Mouse (Mus musculus): ENCODE results near the gene Thpo. TPM values are rescaled to one million over a fixed set of nuclear protein-coding genes. Genes with fewer than 3 reads are reported as not detected.

The Thpo gene
- polyA plus RNA-seq, 1 experiment from 2014 or later = 0.42 TPM

GRCm38 (mm10) chr16:20701729-20702521, 32.4 kb downstream of the Thpo start:
- Histone ChIP-seq H3K4me3 (ENCODE audit: low read depth, low read length) (no peak overlapping the region), H3K27me3 (ENCODE audit: control insufficient read depth, insufficient read depth, low read length) (no peaks in the 10 kb centered on the region), H3K4me1 (replicated peaks; ENCODE audit: control insufficient read depth, insufficient read depth) (no peaks in the 10 kb centered on the region), H3K27ac (replicated peaks) (no peak overlapping the region), H3K36me3 (ENCODE audit: control insufficient read depth, insufficient read depth, low read length) (peaks cover 3% of the 10 kb centered on the region; the same call in 1 of the 2 replicates), H3K9ac (ENCODE audit: low read length) (0 out of 2 replicates have a peak overlapping the region, but pooled peaks have one; percentile 18), H3K4me2 (replicated peaks; ENCODE audit: low read depth) (no peak overlapping the region), H3K9me3 (ENCODE audit: control insufficient read depth, low read length) (no peaks in the 10 kb centered on the region)
- WGBS = 35% methylated on average over 12 of the region's 12 CpGs
- no peak for TF ChIP-seq EP300 (optimal IDR thresholded peaks at IDR 0.05)
- ATAC-seq (ENCODE audit: low FRiP score, low TSS enrichment) (peak; percentile 14; the same call in 1 of the 2 replicates), DNase-seq (ENCODE audit: low spot score) (no peak)

DNA sequence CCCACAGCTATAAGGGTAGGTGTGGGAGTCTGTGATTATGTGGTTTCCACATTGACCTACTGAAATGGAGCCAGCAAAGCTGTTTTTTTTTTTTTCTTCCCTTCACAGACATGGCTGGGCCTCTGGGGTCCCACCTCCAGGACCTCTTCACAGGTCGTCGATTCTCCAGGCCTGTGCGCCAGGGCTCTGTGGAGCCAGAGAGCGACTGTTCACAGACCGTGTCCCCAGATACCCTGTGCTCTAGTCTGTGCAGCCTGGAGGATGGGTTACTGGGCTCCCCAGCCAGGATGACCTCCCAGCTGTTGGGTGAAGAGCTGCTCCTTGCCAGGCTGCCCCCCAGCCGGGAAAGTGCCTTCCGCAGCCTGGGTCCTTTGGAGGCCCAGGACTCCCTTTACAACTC, 33.0 kb downstream of the Thpo start:
- TF ChIP-seq EP300 (optimal IDR thresholded peaks at IDR 0.05) (no peak), CTCF (IDR thresholded peaks at IDR 0.05; ENCODE audit: low read depth) (no peak)
- 0 out of 2 replicates have a peak overlapping the region, but pooled peaks have one; percentile 18 for H3K9ac ChIP-seq (ENCODE audit: low read length)
- no peak overlapping the region for H3K4me2 ChIP-seq (replicated peaks; ENCODE audit: low read depth)
- H3K27me3 ChIP-seq (ENCODE audit: control insufficient read depth, insufficient read depth, low read length) = no peaks in the 10 kb centered on the region
- WGBS = 74% methylated on average over 7 of the region's 7 CpGs
- no peak overlapping the region for H3K27ac ChIP-seq (replicated peaks)
- DNase-seq (ENCODE audit: low spot score) = no peak
- H3K4me1 ChIP-seq (replicated peaks; ENCODE audit: control insufficient read depth, insufficient read depth) = no peaks in the 10 kb centered on the region
- no peaks in the 10 kb centered on the region for H3K9me3 ChIP-seq (ENCODE audit: control insufficient read depth, low read length)
- no peak overlapping the region for H3K4me3 ChIP-seq (ENCODE audit: low read depth, low read length)
- H3K36me3 ChIP-seq (ENCODE audit: control insufficient read depth, insufficient read depth, low read length) = peaks cover 3% of the 10 kb centered on the region; the same call in 1 of the 2 replicates
- ATAC-seq (ENCODE audit: low FRiP score, low TSS enrichment) = no peak

DNA sequence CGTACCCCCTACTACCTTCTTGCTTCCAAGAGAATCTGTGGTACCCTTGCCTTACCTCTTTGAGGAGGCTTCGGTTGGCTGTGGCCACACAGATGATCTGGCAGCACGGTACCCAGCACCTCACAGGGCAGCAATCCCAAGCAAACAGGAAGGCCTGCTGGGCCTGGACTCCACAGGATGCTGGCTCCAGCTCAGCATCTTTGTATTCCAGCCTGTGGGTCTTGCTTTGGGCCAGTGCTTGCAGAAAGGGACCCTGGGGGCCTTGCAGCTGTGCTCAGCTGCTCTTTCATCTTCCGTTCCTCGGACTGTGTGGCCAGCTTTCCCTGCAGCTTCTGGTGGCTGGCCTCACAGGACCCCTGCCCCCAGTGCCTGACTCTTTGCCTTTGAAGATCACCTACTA, 34.3 kb downstream of the Thpo start:
- no peak for DNase-seq (ENCODE audit: low spot score)
- no peak for ATAC-seq (ENCODE audit: low FRiP score, low TSS enrichment)
- no peaks in the 10 kb centered on the region for H3K27me3 ChIP-seq (ENCODE audit: control insufficient read depth, insufficient read depth, low read length)
- no peak overlapping the region for H3K9ac ChIP-seq (ENCODE audit: low read length)
- H3K9me3 ChIP-seq (ENCODE audit: control insufficient read depth, low read length) = no peaks in the 10 kb centered on the region
- H3K4me3 ChIP-seq (ENCODE audit: low read depth, low read length) = no peak overlapping the region
- WGBS = 73% methylated on average over 5 of the region's 5 CpGs
- peaks cover 3% of the 10 kb centered on the region; the same call in 1 of the 2 replicates for H3K36me3 ChIP-seq (ENCODE audit: control insufficient read depth, insufficient read depth, low read length)
- no peaks in the 10 kb centered on the region; the same call in 1 of the 2 replicates for H3K4me1 ChIP-seq (replicated peaks; ENCODE audit: control insufficient read depth, insufficient read depth)
- no peak overlapping the region for H3K4me2 ChIP-seq (replicated peaks; ENCODE audit: low read depth)
- no peak overlapping the region for H3K27ac ChIP-seq (replicated peaks)
- TF ChIP-seq EP300 (optimal IDR thresholded peaks at IDR 0.05) (no peak), CTCF (IDR thresholded peaks at IDR 0.05; ENCODE audit: low read depth) (no peak)

GRCm38 (mm10) chr16:20699266-20699665, 35.0 kb downstream of the Thpo start:
- Histone ChIP-seq H3K27ac (replicated peaks) (no peak overlapping the region), H3K4me1 (replicated peaks; ENCODE audit: control insufficient read depth, insufficient read depth) (no peaks in the 10 kb centered on the region; the same call in 1 of the 2 replicates), H3K27me3 (ENCODE audit: control insufficient read depth, insufficient read depth, low read length) (no peaks in the 10 kb centered on the region), H3K4me3 (ENCODE audit: low read depth, low read length) (no peak overlapping the region), H3K9me3 (ENCODE audit: control insufficient read depth, low read length) (no peaks in the 10 kb centered on the region), H3K36me3 (ENCODE audit: control insufficient read depth, insufficient read depth, low read length) (peaks cover 3% of the 10 kb centered on the region; the same call in 1 of the 2 replicates), H3K4me2 (replicated peaks; ENCODE audit: low read depth) (no peak overlapping the region), H3K9ac (ENCODE audit: low read length) (no peak overlapping the region)
- no peak for TF ChIP-seq EP300 (optimal IDR thresholded peaks at IDR 0.05)
- no peak for TF ChIP-seq CTCF (IDR thresholded peaks at IDR 0.05; ENCODE audit: low read depth)
- ATAC-seq (ENCODE audit: low FRiP score, low TSS enrichment) (no peak), DNase-seq (ENCODE audit: low spot score) (no peak)
- WGBS = 74% methylated on average over 5 of the region's 5 CpGs

- peak; percentile 83 for DNase-seq (ENCODE audit: low spot score)
- ATAC-seq (ENCODE audit: low FRiP score, low TSS enrichment) = peak; percentile 72
- no peaks in the 10 kb centered on the region for H3K9me3 ChIP-seq (ENCODE audit: control insufficient read depth, low read length)
Observed at GRCm38 (mm10) chr16:20695622-20696323, 38.5 kb downstream of the Thpo start.

More at GRCm38 (mm10) chr16:20695622-20696323, 38.5 kb downstream of the Thpo start:
- no peak for TF ChIP-seq EP300 (optimal IDR thresholded peaks at IDR 0.05)
- TF ChIP-seq CTCF (IDR thresholded peaks at IDR 0.05; ENCODE audit: low read depth) = no peak
- Histone ChIP-seq H3K4me2 (replicated peaks; ENCODE audit: low read depth) (peak overlapping the region; percentile 54), H3K27me3 (ENCODE audit: control insufficient read depth, insufficient read depth, low read length) (no peaks in the 10 kb centered on the region), H3K4me1 (replicated peaks; ENCODE audit: control insufficient read depth, insufficient read depth) (no peaks in the 10 kb centered on the region; the same call in 1 of the 2 replicates), H3K27ac (replicated peaks) (peak overlapping the region; percentile 79), H3K9ac (ENCODE audit: low read length) (peak overlapping the region; percentile 38), H3K36me3 (ENCODE audit: control insufficient read depth, insufficient read depth, low read length) (no peaks in the 10 kb centered on the region), H3K4me3 (ENCODE audit: low read depth, low read length) (peak overlapping the region; percentile 39)
- 6% methylated on average over 46 of the region's 46 CpGs for WGBS
